Mouse (Mus musculus) fat pad, adult 2 months (tissue): ENCODE measurements around the gene Myg1.

Experiments
- DNase-seq: peaks from one replicate; pipeline ENCODE4 v3.0.0-alpha.2; 2011; ENCODE audit warnings: low read depth, low spot score; ENCODE audit errors: extremely low read depth

Gene Myg1

GRCm38 (mm10) chr15:102381575-102381974 lies 50.1 kb downstream of the Myg1 start:
- DNase-seq = no peak

GRCm38 (mm10) chr15:102383671-102384070 lies 52.2 kb downstream of the Myg1 start:
- no peak for DNase-seq

GRCm38 (mm10) chr15:102386640-102387039 lies 55.1 kb downstream of the Myg1 start:
- DNase-seq = no peak
